In genomic region chr2:104849991-104850359, GRCm38 (mm10) we compare ENCODE assay signal across 8 mouse cellular contexts. TPM values are rescaled to one million over a fixed set of nuclear protein-coding genes. Genes with fewer than 3 reads are reported as not detected.
DNase-seq lines count a peak whose midpoint lies in the region; ATAC-seq and TF ChIP-seq lines count a peak whose summit lies in the region.

No protein-coding gene starts in this region.

- DNase-seq in heart, embryonic 10.5 days (ENCODE audit: low spot score) = no peak
- DNase-seq in heart, postnatal 25 days (ENCODE audit: low spot score) = no peak
- peak; percentile 52 for DNase-seq in 416B (ENCODE audit: low read depth)
- no peak for DNase-seq in liver, postnatal 0 days
- no peak for DNase-seq in right cerebral cortex, postnatal 4 days
- no peak for DNase-seq in spleen, adult 12 weeks (ENCODE audit: low spot score)
- DNase-seq in left cerebral cortex, adult 11 months (ENCODE audit: low spot score) = no peak

- H3K4me3 ChIP-seq in heart, embryonic 10.5 days = peak overlapping the region; percentile 72
- H3K4me3 ChIP-seq in forebrain, embryonic 16.5 days (replicated peaks; ENCODE audit: low read length) = peak overlapping the region; percentile 58
- H3K4me3 ChIP-seq in liver, postnatal 0 days (ENCODE audit: low read depth, low read length) = peak overlapping the region; percentile 54

- 70% methylated on average over 3 of the region's 3 CpGs for WGBS in heart, embryonic 10.5 days
- WGBS in forebrain, embryonic 16.5 days = 70% methylated on average over 3 of the region's 3 CpGs
- 51% methylated on average over 3 of the region's 3 CpGs for WGBS in liver, postnatal 0 days (ENCODE audit: insufficient replicate concordance)

- no peaks in the 10 kb centered on the region for H3K9me3 ChIP-seq in heart, embryonic 10.5 days
- H3K9me3 ChIP-seq in forebrain, embryonic 16.5 days (ENCODE audit: control insufficient read depth, low read length) = no peaks in the 10 kb centered on the region
- no peaks in the 10 kb centered on the region for H3K9me3 ChIP-seq in liver, postnatal 0 days (ENCODE audit: low read length)

- intact Hi-C loops in heart, postnatal 25 days (cut with DNase I) = no loop called here

- H3K4me2 ChIP-seq in forebrain, embryonic 16.5 days (ENCODE audit: low read length) = peak overlapping the region; percentile 99
- H3K4me2 ChIP-seq in liver, postnatal 0 days (ENCODE audit: low read depth, low read length) = peak overlapping the region; percentile 78

- TF ChIP-seq CTCF in liver, postnatal 0 days (IDR thresholded peaks at IDR 0.05; ENCODE audit: low read depth) = no peak

- no peak for TF ChIP-seq EP300 in liver, postnatal 0 days (IDR thresholded peaks at IDR 0.05; ENCODE audit: low read depth)

- peaks cover 13% of the 10 kb centered on the region for H3K4me1 ChIP-seq in heart, embryonic 10.5 days
- peaks cover 13% of the 10 kb centered on the region for H3K4me1 ChIP-seq in forebrain, embryonic 16.5 days (replicated peaks; ENCODE audit: control insufficient read depth, insufficient read depth, low read length)
- H3K4me1 ChIP-seq in liver, postnatal 0 days (ENCODE audit: insufficient read depth) = peaks cover 14% of the 10 kb centered on the region

- peak overlapping the region; percentile 60 for H3K9ac ChIP-seq in forebrain, embryonic 16.5 days (replicated peaks; ENCODE audit: low read depth, low read length)
- no peak overlapping the region for H3K9ac ChIP-seq in liver, postnatal 0 days (replicated peaks)

- no peaks in the 10 kb centered on the region for H3K36me3 ChIP-seq in heart, embryonic 10.5 days
- H3K36me3 ChIP-seq in forebrain, embryonic 16.5 days (ENCODE audit: control insufficient read depth, insufficient read depth) = no peaks in the 10 kb centered on the region
- H3K36me3 ChIP-seq in liver, postnatal 0 days (replicated peaks; ENCODE audit: insufficient read depth, low read length) = no peaks in the 10 kb centered on the region

- H3K27me3 ChIP-seq in heart, embryonic 10.5 days (ENCODE audit: insufficient read depth, poor library complexity, severe bottlenecking) = peaks cover 20% of the 10 kb centered on the region
- peaks cover 7% of the 10 kb centered on the region for H3K27me3 ChIP-seq in forebrain, embryonic 16.5 days (replicated peaks; ENCODE audit: control insufficient read depth, insufficient read depth, low read length)
- H3K27me3 ChIP-seq in liver, postnatal 0 days (ENCODE audit: insufficient read depth, low read length) = no peaks in the 10 kb centered on the region

- H3K27ac ChIP-seq in heart, embryonic 10.5 days = no peak overlapping the region
- H3K27ac ChIP-seq in forebrain, embryonic 16.5 days (ENCODE audit: low read length) = no peak overlapping the region
- no peak overlapping the region for H3K27ac ChIP-seq in liver, postnatal 0 days (ENCODE audit: low read depth)

- no peak for ATAC-seq in forebrain, embryonic 16.5 days
- no peak for ATAC-seq in liver, postnatal 0 days

RNA-seq across cellular contexts. Expression of gene Prrg4, which starts 0.3 kb away (rescaled TPM):
- 0.67 and 0.76 TPM in 2 replicates for polyA plus RNA-seq in heart, embryonic 10.5 days (2016; fragmentation: Nextera tagmentation; extraction: Ambion mirVana)
- 1 to 10 TPM in 1 of 2 experiments, under 1 TPM in 1; 0.78 to 1.4 TPM for total RNA-seq in heart, postnatal 25 days (2021)
- 0.38 and 0.43 TPM in 2 replicates for polyA plus RNA-seq in forebrain, embryonic 16.5 days (2015; fragmentation: Nextera tagmentation; extraction: Ambion mirVana)
- 0.52 and 0.67 TPM in 2 replicates for polyA plus RNA-seq in liver, postnatal 0 days (2015; fragmentation: Nextera tagmentation; extraction: Ambion mirVana)

RNA-seq across cellular contexts. Expression of gene Ccdc73, which starts 17.6 kb away (rescaled TPM):
- polyA plus RNA-seq in heart, embryonic 10.5 days (2016; fragmentation: Nextera tagmentation; extraction: Ambion mirVana) = 4.0 and 4.6 TPM in 2 replicates
- total RNA-seq in heart, postnatal 25 days (2021) = 1 to 10 TPM; 3.9 to 4.2 TPM
- 5.3 and 7.0 TPM in 2 replicates for polyA plus RNA-seq in forebrain, embryonic 16.5 days (2015; fragmentation: Nextera tagmentation; extraction: Ambion mirVana)
- 7.2 and 7.9 TPM in 2 replicates for polyA plus RNA-seq in liver, postnatal 0 days (2015; fragmentation: Nextera tagmentation; extraction: Ambion mirVana)

RNA-seq across cellular contexts. Expression of gene Qser1, which starts 33.4 kb away (rescaled TPM):
- 7.4 and 8.3 TPM in 2 replicates for polyA plus RNA-seq in heart, embryonic 10.5 days (2016; fragmentation: Nextera tagmentation; extraction: Ambion mirVana)
- total RNA-seq in heart, postnatal 25 days (2021) = 10 to 100 TPM; 26.7 to 27.7 TPM
- 11.1 and 12.2 TPM in 2 replicates for polyA plus RNA-seq in forebrain, embryonic 16.5 days (2015; fragmentation: Nextera tagmentation; extraction: Ambion mirVana)
- 1.2 TPM in 2 replicates for polyA plus RNA-seq in liver, postnatal 0 days (2015; fragmentation: Nextera tagmentation; extraction: Ambion mirVana)
